Mouse (Mus musculus) thymus, adult 2 months (tissue): ENCODE data around the gene Gm17581. TPM values are rescaled to one million over a fixed set of nuclear protein-coding genes. Genes with fewer than 3 reads are reported as not detected.

Experiments
- DNase-seq: peaks from one replicate; pipeline ENCODE4 v3.0.0; 2021
- H3K27ac ChIP-seq: fragments of 200-500 bp; 2 replicates; pipeline ENCODE4 v1.5.1; 2012; ENCODE audit warnings: low read length, control low read depth; ENCODE audit not compliant: control insufficient read depth, insufficient read depth
- H3K27me3 ChIP-seq: fragments of 200-500 bp; 2 replicates; pipeline ENCODE4 v1.6.1; 2012; ENCODE audit warnings: mild to moderate bottlenecking, low read length, moderate library complexity, mixed read lengths; ENCODE audit not compliant: control insufficient read depth, insufficient read depth
- H3K36me3 ChIP-seq: fragments of 200-500 bp; 2 replicates; pipeline ENCODE4 v1.6.1; 2012; ENCODE audit warnings: mild to moderate bottlenecking, low read length, moderate library complexity; ENCODE audit not compliant: control insufficient read depth, insufficient read depth
- H3K4me1 ChIP-seq: fragments of 200-500 bp; replicated peaks from 2 replicates; pipeline ENCODE4 v1.6.1; 2012; ENCODE audit warnings: low read length; ENCODE audit not compliant: control insufficient read depth, insufficient read depth
- H3K4me3 ChIP-seq: fragments of 200-500 bp; 2 replicates; pipeline ENCODE4 v1.5.1; 2012; ENCODE audit warnings: mild to moderate bottlenecking, low read length, control low read depth, moderate library complexity; ENCODE audit not compliant: control insufficient read depth, insufficient read depth
- CTCF ChIP-seq: fragments of 200-500 bp; IDR thresholded peaks from 2 replicates; pipeline ENCODE4 v1.5.1; 2012; ENCODE audit warnings: mild to moderate bottlenecking, control low read depth, low read length, moderate library complexity, borderline replicate concordance; ENCODE audit not compliant: control insufficient read depth, poor library complexity, insufficient read depth; ENCODE audit errors: extremely low read depth
- POLR2A ChIP-seq: fragments of 200-500 bp; IDR thresholded peaks from 2 replicates; pipeline ENCODE4 v1.6.1; 2012; ENCODE audit warnings: mild to moderate bottlenecking, low read length, control low read depth, moderate library complexity; ENCODE audit not compliant: control insufficient read depth, poor library complexity, insufficient read depth; ENCODE audit errors: extremely low read depth
- WGBS: fragments of 180-500 bp; shearing (Covaris S2); methylation state at CpG from one replicate; pipeline ENCODE4 v1.1.7; 2018; 5-methylcytosine and 5-hydroxymethylcytosine counted together
- polyA plus RNA-seq: library from polyadenylated mRNA; depleted of rRNA; stranded (reverse); fragments of >200 nt; gene quantifications from 2 replicates; pipeline ENCODE4 v1.2.3, GENCODE M21; 2012

Gene Gm17581
- polyA plus RNA-seq, 1 experiment, result not detected

DNA sequence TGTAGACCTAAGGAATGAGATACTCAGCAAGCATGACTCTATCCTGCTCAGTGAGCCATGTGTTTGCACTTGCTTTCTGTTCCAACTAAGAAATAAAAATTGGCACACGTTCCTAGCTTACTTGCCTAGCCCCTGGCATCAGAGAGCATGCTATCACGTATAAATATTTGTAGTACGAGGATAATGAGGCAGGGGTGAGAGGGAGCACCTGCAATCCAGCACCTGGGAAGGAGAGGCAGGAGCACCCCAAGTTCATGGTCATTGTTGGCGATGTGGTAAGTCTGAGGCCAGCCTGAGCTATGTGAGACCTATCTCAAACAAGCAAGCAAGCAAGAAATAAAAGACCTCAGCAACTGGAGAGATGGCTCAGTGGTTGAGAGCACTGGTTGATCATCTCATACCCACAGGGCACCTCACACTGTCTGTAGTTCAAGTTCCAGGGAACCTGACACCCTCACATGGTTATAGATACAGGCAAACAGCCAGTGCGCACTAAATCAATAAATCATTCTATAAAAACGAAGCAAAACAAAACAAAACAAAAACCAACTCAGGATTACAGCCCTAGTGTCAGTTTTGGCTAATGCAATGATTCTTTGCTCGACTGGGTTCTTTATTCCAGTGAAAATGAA, 7.8 kb downstream of the Gm17581 start:
- H3K27ac ChIP-seq, result no peak overlapping the region
- TF ChIP-seq POLR2A (no peak), CTCF (no peak)
- H3K4me3 ChIP-seq, result no peak overlapping the region
- H3K27me3 ChIP-seq, result no peaks in the 10 kb centered on the region
- 81% methylated on average over 7 of the region's 7 CpGs for whole genome bisulfite sequencing
- no peaks in the 10 kb centered on the region for H3K36me3 ChIP-seq
- peaks cover 5% of the 10 kb centered on the region for H3K4me1 ChIP-seq
- DNase-seq, result no peak

DNA sequence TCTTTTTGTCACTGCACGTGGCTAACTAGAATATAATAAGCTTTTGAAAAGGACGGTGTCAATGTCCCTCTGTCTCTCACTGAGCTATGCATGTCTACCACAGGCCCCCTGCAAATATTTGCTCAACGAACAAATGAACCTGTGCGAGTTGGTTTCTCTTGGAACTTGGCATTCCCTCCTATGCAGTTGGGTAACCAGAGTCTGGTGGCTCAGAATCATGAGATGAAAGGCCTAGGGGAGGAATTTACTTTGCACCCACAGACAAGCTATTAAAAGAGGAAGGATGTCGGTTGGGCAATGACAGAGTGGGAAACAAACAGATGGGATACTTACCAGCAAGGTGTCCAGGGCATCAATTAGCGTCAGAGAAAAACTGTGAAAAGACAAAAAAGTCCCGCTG, 9.4 kb downstream of the Gm17581 start:
- Histone ChIP-seq H3K27me3 (no peaks in the 10 kb centered on the region), H3K36me3 (no peaks in the 10 kb centered on the region), H3K4me1 (peaks cover 5% of the 10 kb centered on the region), H3K4me3 (no peak overlapping the region), H3K27ac (no peak overlapping the region)
- TF ChIP-seq POLR2A, result no peak
- no peak for TF ChIP-seq CTCF
- no peak for DNase-seq
- 53% methylated on average over 7 of the region's 7 CpGs for WGBS

DNA sequence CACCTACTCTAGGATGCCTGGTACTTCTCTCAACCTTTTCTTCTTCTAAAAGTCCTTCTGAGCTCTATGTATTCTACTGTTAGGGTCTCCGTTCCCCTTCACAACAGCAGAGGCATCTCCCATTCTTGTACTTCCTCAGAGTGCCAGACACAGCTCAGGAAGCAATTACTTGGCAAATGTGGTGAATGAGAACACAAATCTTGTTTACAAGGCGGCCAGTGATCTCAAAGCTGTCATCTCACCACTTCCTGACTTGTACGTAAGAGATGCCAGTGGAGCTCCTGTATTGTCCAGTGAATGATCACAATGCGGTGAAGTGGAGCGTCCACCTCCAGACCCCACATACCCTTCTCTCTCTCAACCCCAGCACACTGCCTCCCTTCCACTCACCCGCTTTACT, 11.1 kb downstream of the Gm17581 start:
- TF ChIP-seq CTCF (no peak), POLR2A (no peak)
- Histone ChIP-seq H3K4me3 (no peak overlapping the region), H3K4me1 (peaks cover 8% of the 10 kb centered on the region), H3K36me3 (no peaks in the 10 kb centered on the region; the same call in 1 of the 2 replicates), H3K27ac (no peak overlapping the region), H3K27me3 (no peaks in the 10 kb centered on the region)
- WGBS, result 92% methylated on average over 6 of the region's 6 CpGs
- DNase-seq, result no peak

DNA sequence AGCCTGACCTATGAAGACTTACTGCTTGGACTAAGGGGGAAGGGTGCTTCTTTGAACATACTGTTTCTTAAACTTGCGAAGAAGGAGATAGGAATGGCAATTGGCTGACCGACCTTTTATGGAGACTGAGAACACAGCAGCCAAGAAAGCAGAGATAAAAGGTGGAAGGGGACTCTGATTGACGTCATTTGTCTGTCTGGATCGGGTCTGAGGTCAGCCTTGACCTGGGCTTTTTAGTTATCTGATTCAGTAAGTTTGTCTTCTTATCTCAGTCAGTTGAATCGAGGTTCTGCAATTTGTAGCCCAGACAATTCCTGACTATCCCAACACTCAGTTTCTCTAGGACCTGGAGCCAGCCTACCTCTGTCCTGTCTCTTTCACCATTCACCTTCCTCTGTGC, 11.6 kb downstream of the Gm17581 start:
- peaks cover 8% of the 10 kb centered on the region for H3K4me1 ChIP-seq
- 94% methylated on average over 5 of the region's 5 CpGs for WGBS
- H3K27ac ChIP-seq, result no peak overlapping the region
- H3K27me3 ChIP-seq, result no peaks in the 10 kb centered on the region
- no peak for DNase-seq
- no peak for TF ChIP-seq CTCF
- TF ChIP-seq POLR2A, result no peak
- H3K36me3 ChIP-seq, result no peaks in the 10 kb centered on the region; the same call in 1 of the 2 replicates
- no peak overlapping the region for H3K4me3 ChIP-seq

DNA sequence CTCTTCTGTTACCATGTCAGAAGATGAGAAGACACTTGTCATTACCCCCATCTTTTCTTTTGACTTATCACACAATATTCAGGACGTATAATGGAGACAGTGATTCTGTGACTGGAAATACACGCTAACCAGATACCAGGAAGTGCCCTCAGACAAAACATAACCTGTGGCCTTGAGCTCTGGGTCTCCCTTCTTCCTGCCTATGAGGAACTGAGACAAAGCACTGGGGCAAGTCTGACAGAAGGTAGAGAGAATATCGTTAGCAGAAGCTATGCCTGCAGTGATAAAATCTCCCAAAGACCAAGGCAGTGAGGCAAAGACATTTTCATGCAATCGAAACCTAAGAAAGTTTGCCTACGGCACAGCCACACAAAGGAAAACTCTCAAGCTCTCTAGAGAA, 15.1 kb downstream of the Gm17581 start:
- 60% methylated on average over 5 of the region's 5 CpGs for WGBS
- TF ChIP-seq POLR2A (no peak), CTCF (no peak)
- Histone ChIP-seq H3K27me3 (no peaks in the 10 kb centered on the region), H3K27ac (peak overlapping the region; percentile 68; the same call in 1 of the 2 replicates), H3K36me3 (peaks cover 9% of the 10 kb centered on the region), H3K4me3 (no peak overlapping the region), H3K4me1 (0 out of 2 replicates have a peak, but pooled peaks cover 3% of the 10 kb centered on the region)
- no peak for DNase-seq

DNA sequence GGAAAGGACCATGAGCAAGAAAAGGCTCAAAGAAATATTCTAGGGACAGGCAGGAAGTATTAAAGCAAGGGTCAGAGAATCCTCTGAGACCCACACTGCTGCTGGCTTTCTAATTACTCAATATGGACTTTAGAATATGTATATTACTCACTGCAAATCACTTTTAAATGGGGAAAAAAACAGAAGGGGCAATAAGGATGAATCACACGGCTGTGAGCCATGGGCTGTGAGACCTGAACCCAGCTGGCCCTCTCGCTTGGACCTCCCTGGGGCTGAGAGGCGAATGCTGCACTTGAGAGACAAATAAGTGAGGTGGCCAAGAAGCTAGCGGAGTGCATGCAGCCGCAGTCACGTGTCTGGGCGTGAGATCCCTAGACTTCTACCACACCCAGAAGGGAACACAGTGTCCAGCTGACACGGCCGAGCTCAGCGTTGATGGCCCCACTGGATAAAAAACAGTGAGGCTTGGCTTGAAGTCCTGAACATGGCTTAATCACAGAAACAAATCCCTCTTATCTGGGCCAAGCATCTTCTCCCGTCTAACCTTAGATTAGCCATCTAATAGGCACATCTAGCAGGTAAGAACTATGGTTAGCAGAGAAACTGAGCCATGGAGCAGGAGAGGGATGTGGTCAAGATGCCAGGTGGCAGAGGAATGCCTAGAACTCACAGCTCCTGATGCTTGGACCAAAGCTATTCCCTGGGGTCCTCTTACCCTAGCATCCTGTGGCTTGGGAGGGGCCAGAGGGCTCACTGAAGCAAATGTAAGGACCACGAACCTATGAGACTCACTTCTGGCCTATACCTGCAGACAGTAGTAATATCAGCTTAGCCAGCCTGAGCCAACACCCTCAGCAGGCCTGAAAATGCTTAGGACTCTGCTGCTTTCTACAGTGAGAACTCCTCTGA, 18.3 kb downstream of the Gm17581 start:
- Histone ChIP-seq H3K27ac (no peak overlapping the region), H3K27me3 (no peaks in the 10 kb centered on the region), H3K4me3 (no peak overlapping the region), H3K4me1 (0 out of 2 replicates have a peak, but pooled peaks cover 3% of the 10 kb centered on the region), H3K36me3 (peaks cover 19% of the 10 kb centered on the region)
- no peak for DNase-seq
- 96% methylated on average over 12 of the region's 12 CpGs for WGBS
- TF ChIP-seq CTCF, result no peak
- no peak for TF ChIP-seq POLR2A

DNA sequence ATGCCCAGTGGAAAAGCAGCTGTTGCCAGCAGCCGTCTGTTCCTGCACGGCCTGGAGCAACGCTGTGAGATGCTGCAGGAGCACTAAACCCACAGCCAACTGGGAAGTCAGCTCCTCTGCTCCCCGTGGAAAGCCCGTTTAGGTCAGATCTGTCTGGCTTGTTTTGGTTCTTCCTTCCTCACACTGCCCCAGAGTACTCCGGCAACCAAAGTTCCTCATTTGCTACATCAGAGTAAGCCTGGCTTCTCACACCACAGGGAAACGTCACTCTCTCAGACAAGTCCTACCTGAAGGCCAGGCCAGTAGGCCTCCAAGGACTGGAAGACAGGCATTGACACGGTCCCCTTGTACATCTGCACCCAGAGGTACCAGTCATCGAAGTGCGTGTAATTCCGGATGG, 25.1 kb downstream of the Gm17581 start:
- DNase-seq, result no peak
- Histone ChIP-seq H3K27ac (no peak overlapping the region), H3K4me3 (no peak overlapping the region), H3K27me3 (no peaks in the 10 kb centered on the region), H3K4me1 (no peaks in the 10 kb centered on the region), H3K36me3 (peaks cover 30% of the 10 kb centered on the region)
- no peak for TF ChIP-seq CTCF
- TF ChIP-seq POLR2A, result no peak
- 64% methylated on average over 11 of the region's 11 CpGs for WGBS
